In the genomic region with DNA sequence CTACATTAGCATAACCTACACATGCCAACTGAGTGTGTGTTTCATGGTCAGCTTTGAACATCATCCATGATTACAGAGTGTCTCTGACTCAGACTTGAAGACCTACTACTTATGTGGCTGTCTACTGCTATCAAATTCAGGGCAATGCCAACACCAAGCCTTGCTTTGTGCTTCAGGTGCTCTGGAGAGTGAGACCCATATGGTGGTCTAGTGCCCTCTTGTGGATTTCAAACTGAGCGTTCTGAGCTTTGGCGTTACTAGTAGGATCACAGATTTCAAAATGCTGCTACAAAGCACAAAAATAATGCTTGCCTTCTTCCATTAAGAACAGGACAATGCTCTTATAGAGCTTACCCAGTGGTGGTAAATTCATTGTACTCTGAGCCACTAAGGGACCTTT, we compare ENCODE assay signal across 9 mouse cellular contexts.
DNase-seq lines count a peak whose midpoint lies in the region; ATAC-seq and TF ChIP-seq lines count a peak whose summit lies in the region.
"Had no signal": no experiment of that assay in that cellular context is flagged by ENCODE, and none has a peak within 500 bp of the region (broad histone marks: within the 10 kb centered on the region; RNA-seq: fewer than 3 reads in every experiment).

No protein-coding gene starts in this region.

- no peaks in the 10 kb centered on the region for H3K9me3 ChIP-seq in forebrain, embryonic 13.5 days (replicated peaks)
- H3K9me3 ChIP-seq in forebrain, embryonic 11.5 days (ENCODE audit: control insufficient read depth, low read length): no peaks in the 10 kb centered on the region
- no peaks in the 10 kb centered on the region for H3K9me3 ChIP-seq in midbrain, embryonic 10.5 days (replicated peaks)
- H3K9me3 ChIP-seq in midbrain, embryonic 15.5 days: no peaks in the 10 kb centered on the region
- H3K9me3 ChIP-seq: liver, embryonic 15.5 days had no signal

- intact Hi-C loops in left cerebral cortex, postnatal 25 days (cut with DNase I): loop anchor here (2.0 to 10.0 kb wide), 2 partner anchors 396 to 550 kb away; no protein-coding TSS in a partner anchor

- H3K27ac ChIP-seq in forebrain, embryonic 13.5 days: no peak overlapping the region
- H3K27ac ChIP-seq in forebrain, embryonic 11.5 days (ENCODE audit: low read depth, low read length): no peak overlapping the region
- no peak overlapping the region for H3K27ac ChIP-seq in midbrain, embryonic 10.5 days (replicated peaks)
- H3K27ac ChIP-seq in midbrain, embryonic 15.5 days: no peak overlapping the region
- no peak overlapping the region for H3K27ac ChIP-seq in thymus, adult 2 months (ENCODE audit: control insufficient read depth, insufficient read depth, low read length)
- H3K27ac ChIP-seq: liver, embryonic 15.5 days had no signal

- peak; percentile 38; the same call in 1 of the 2 replicates for ATAC-seq in forebrain, embryonic 13.5 days
- ATAC-seq in forebrain, embryonic 11.5 days (replicated peaks; ENCODE audit: low FRiP score): no peak
- no peak for ATAC-seq in midbrain, embryonic 15.5 days (replicated peaks)
- ATAC-seq in monocyte, adult 5-6 weeks (replicated peaks; ENCODE audit: insufficient number of reproducible peaks, low FRiP score, low TSS enrichment, poor library complexity, severe bottlenecking): no peak

- DNase-seq in forebrain, embryonic 11.5 days (ENCODE audit: low spot score): no peak
- peak; percentile 30 for DNase-seq in midbrain, embryonic 10.5 days (ENCODE audit: low spot score)
- DNase-seq in cerebellum, postnatal 36 days: peak; percentile 22 to 33
- peak; percentile 24 to 53 for DNase-seq in left cerebral cortex, postnatal 25 days (ENCODE audit: low spot score in 2 of 2)
- DNase-seq in thymus, adult 2 months: no peak

- TF ChIP-seq CTCF in thymus, adult 2 months (IDR thresholded peaks at IDR 0.05; ENCODE audit: borderline replicate concordance, control insufficient read depth, extremely low read depth, insufficient read depth, low read length, poor library complexity): no peak

- H3K4me1 ChIP-seq in forebrain, embryonic 13.5 days: peaks cover 8% of the 10 kb centered on the region
- peaks cover 5% of the 10 kb centered on the region; the same call in 1 of the 2 replicates for H3K4me1 ChIP-seq in forebrain, embryonic 11.5 days (replicated peaks; ENCODE audit: control insufficient read depth, insufficient read depth, low read length)
- H3K4me1 ChIP-seq in midbrain, embryonic 10.5 days: peaks cover 30% of the 10 kb centered on the region
- H3K4me1 ChIP-seq in midbrain, embryonic 15.5 days: peaks cover 5% of the 10 kb centered on the region; the same call in 1 of the 2 replicates
- no peaks in the 10 kb centered on the region for H3K4me1 ChIP-seq in thymus, adult 2 months (replicated peaks; ENCODE audit: control insufficient read depth, insufficient read depth, low read length)
- H3K4me1 ChIP-seq: liver, embryonic 15.5 days had no signal

- H3K27me3 ChIP-seq in forebrain, embryonic 13.5 days: no peaks in the 10 kb centered on the region
- H3K27me3 ChIP-seq in forebrain, embryonic 11.5 days (ENCODE audit: control insufficient read depth, insufficient read depth, low read length): no peaks in the 10 kb centered on the region
- H3K27me3 ChIP-seq in midbrain, embryonic 10.5 days (ENCODE audit: low read depth, poor library complexity, severe bottlenecking): 0 out of 2 replicates have a peak, but pooled peaks cover 5% of the 10 kb centered on the region
- no peaks in the 10 kb centered on the region for H3K27me3 ChIP-seq in midbrain, embryonic 15.5 days (replicated peaks)
- H3K27me3 ChIP-seq in thymus, adult 2 months (ENCODE audit: control insufficient read depth, insufficient read depth, low read length): no peaks in the 10 kb centered on the region
- H3K27me3 ChIP-seq: liver, embryonic 15.5 days had no signal

- no peak overlapping the region for H3K4me3 ChIP-seq in forebrain, embryonic 13.5 days
- H3K4me3 ChIP-seq in forebrain, embryonic 11.5 days (ENCODE audit: low read depth, low read length): no peak overlapping the region
- no peak overlapping the region for H3K4me3 ChIP-seq in midbrain, embryonic 10.5 days
- no peak overlapping the region for H3K4me3 ChIP-seq in midbrain, embryonic 15.5 days
- H3K4me3 ChIP-seq in thymus, adult 2 months (ENCODE audit: control insufficient read depth, insufficient read depth, low read length): no peak overlapping the region
- H3K4me3 ChIP-seq: liver, embryonic 15.5 days had no signal

- H3K9ac ChIP-seq in forebrain, embryonic 13.5 days: no peak overlapping the region
- no peak overlapping the region for H3K9ac ChIP-seq in forebrain, embryonic 11.5 days (ENCODE audit: low read length)
- H3K9ac ChIP-seq in midbrain, embryonic 15.5 days: no peak overlapping the region
- H3K9ac ChIP-seq: liver, embryonic 15.5 days had no signal

- no peak overlapping the region for H3K4me2 ChIP-seq in forebrain, embryonic 13.5 days
- no peak overlapping the region for H3K4me2 ChIP-seq in forebrain, embryonic 11.5 days (ENCODE audit: low read depth, low read length, severe bottlenecking)
- H3K4me2 ChIP-seq in midbrain, embryonic 15.5 days: no peak overlapping the region
- H3K4me2 ChIP-seq: liver, embryonic 15.5 days had no signal

- 35% methylated on average over 2 of the region's 2 CpGs for WGBS in forebrain, embryonic 13.5 days
- 31% methylated on average over 2 of the region's 2 CpGs for WGBS in forebrain, embryonic 11.5 days
- 39% methylated on average over 2 of the region's 2 CpGs for WGBS in midbrain, embryonic 10.5 days
- WGBS in midbrain, embryonic 15.5 days: 29% methylated on average over 2 of the region's 2 CpGs
- WGBS in thymus, adult 2 months: 26% methylated on average over 2 of the region's 2 CpGs

- no peak for TF ChIP-seq POLR2A in thymus, adult 2 months (IDR thresholded peaks at IDR 0.05; ENCODE audit: control insufficient read depth, extremely low read depth, insufficient read depth, low read length, poor library complexity)

- no peaks in the 10 kb centered on the region for H3K36me3 ChIP-seq in forebrain, embryonic 13.5 days (ENCODE audit: poor library complexity, severe bottlenecking)
- H3K36me3 ChIP-seq in forebrain, embryonic 11.5 days (ENCODE audit: control insufficient read depth, insufficient read depth, low read length): no peaks in the 10 kb centered on the region
- no peaks in the 10 kb centered on the region for H3K36me3 ChIP-seq in midbrain, embryonic 10.5 days
- H3K36me3 ChIP-seq in midbrain, embryonic 15.5 days (replicated peaks): no peaks in the 10 kb centered on the region
- no peaks in the 10 kb centered on the region for H3K36me3 ChIP-seq in thymus, adult 2 months (ENCODE audit: control insufficient read depth, insufficient read depth, low read length)
- H3K36me3 ChIP-seq: liver, embryonic 15.5 days had no signal

Comparison
In these comparisons a context has a peak if more than half of its experiments do, and no peak if none do; other contexts are left out.
1. DNase-seq: peak in midbrain, embryonic 10.5 days (single experiment), cerebellum, postnatal 36 days (2 of 2) and left cerebral cortex, postnatal 25 days (2 of 2); none in forebrain, embryonic 11.5 days (single experiment) and thymus, adult 2 months (single experiment).